Mouse (Mus musculus) heart, postnatal 0 days (tissue): ENCODE results near the gene Ston2.

ENCODE experiments used
- CTCF ChIP-seq: IDR thresholded peaks from 2 replicates; pipeline ENCODE4 v1.5.1; 2016; ENCODE audit warnings: antibody characterized with exemption, control low read depth, low read depth
- EP300 ChIP-seq: IDR thresholded peaks from 2 replicates; pipeline ENCODE4 v1.6.1; 2016; ENCODE audit warnings: antibody characterized with exemption, low read depth

DNA sequence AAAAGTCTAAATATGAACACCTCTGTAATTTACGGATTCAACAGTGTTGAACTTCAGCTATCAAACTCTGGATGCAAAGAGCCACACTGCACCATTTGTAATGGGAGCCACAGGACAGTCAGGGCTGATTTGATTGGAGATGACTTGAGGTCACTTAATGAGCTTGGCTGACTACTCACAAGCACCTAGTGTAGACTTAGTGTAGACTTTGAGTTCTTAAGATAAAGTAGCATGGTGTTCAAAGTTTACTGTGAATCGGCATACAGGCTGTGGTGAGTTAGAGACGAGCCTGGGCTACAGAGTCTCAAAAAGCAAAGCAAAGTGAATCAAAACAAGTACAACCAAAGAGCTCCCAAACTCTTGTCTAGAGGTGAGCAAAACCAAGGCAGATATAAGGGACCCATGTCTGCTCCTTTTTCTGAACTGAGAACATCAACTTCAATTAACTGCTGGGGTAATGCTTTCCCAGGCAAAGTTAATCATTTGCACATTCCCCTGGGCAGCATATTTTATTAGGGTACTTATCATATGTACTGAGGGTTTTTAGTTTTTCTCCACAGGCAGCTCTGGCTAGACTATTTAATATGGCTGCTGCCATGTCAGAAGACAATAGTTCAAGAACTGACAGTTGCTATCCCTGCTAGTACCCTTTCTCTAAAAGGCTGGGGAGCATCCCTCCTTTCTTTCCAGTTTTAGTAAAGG, 45.2 kb upstream of the Ston2 start:
- TF ChIP-seq CTCF (no peak), EP300 (no peak)
